Mouse (Mus musculus): ENCODE data around the gene Mgmt.

The Mgmt gene

GRCm38 (mm10) chr7:136912901-136913300, 18.5 kb downstream of the Mgmt start:
- DNase-seq (ENCODE audit: low spot score) = no peak

DNA sequence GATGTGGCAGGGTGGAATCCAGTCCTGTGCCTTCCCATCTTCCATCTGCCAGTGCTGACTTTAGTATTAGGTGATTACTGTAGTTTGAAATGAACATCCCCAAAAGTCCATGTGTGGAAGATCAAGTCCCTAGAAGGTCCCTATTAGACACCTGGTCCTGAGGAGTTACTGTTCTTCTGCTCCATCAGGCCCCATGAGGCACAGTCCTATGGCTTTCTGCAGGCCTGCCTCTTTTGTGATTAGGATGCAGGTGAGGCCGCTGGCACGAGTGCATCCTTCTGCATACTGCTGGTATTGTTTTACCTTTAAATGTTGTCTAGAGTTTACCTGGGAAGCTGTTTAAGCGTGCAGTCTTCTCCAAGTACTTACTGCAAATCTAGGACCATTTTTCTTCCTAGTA, 21.6 kb downstream of the Mgmt start:
- DNase-seq (ENCODE audit: low spot score) = no peak

DNA sequence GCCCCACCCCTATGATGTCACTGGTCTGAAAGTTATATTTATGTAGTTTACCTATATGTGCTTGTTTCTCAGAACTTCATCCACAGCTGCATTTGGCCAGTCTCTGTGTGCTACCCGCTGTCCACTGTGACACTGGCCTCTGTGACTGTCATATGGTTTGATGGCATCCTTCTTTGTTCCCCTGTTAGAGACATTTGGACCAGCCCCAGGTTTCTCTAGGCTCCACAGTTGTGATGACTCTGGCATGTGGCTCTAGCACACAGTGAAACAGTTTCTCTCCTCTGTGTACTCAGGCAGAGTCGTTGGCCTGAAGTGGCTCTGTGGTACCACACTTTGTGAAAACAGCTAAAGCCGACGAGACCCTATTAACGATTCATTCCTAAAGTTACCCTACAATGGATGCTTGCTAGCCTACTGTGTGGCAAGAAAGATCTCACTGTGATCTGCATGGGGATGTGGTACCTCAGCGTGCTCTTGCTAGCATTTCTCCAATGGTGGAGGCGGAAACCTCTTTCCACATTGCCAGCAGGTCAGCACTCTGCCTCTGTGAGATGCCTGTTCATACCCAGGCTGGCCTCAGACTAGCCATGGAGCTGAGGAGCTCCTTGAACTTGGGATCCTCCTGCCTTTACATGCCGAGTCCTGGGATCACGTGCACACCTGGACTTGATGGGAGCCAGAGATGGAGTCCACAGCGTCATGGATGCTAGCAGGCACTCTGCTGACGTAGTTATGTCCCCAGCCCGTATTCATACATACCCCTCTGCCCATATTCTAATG, 26.8 kb downstream of the Mgmt start:
- no peak for DNase-seq (ENCODE audit: low spot score)

GRCm38 (mm10) chr7:136922230-136922629, 27.8 kb downstream of the Mgmt start:
- no peak for DNase-seq (ENCODE audit: low spot score)

- DNase-seq (ENCODE audit: low spot score) = no peak
These were observed 30.3 kb downstream of the Mgmt start for GRCm38 (mm10) chr7:136924610-136925260.

GRCm38 (mm10) chr7:136926178-136926577, 31.8 kb downstream of the Mgmt start:
- DNase-seq (ENCODE audit: low spot score) = no peak

DNA sequence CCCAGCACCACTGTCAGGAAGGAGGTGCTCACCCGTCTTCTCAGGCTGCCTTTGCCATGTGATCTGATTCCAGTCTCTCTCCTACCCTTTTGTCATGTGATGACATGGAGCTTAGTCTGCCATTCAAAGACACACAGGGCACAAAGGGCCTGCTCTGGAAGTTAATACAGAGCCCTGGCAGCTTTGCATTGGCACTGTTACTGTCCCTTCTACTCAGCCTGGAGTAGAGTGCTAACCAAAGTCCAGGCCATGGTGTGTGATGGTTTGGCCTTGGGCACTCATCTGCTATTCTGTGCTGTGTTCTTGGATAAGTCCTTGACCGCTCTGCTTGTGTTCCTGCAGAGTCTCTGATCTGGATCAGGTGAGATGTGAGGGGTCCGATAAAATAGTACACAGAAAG, 36.0 kb downstream of the Mgmt start:
- no peak for DNase-seq (ENCODE audit: low spot score)

DNA sequence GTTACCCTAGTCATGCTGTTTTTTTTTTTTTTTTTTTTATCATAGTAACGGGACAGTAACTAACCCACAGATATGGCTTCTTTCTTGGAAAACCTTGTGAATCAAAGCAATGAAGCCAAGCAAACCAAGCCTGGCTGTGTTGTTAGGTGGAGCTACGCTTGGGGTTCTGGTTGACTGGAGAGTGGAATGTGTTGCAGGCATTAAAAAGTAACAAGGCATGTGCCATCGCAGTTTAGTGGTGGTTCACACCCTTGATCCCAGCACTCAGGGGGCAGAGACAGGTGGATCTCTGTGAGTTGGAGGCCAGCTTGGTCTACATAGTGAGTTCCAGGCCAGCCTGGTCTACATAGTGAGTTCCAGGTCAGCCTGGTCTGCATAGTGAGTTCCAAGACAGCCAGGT, 39.0 kb downstream of the Mgmt start:
- DNase-seq (ENCODE audit: low spot score) = no peak

DNA sequence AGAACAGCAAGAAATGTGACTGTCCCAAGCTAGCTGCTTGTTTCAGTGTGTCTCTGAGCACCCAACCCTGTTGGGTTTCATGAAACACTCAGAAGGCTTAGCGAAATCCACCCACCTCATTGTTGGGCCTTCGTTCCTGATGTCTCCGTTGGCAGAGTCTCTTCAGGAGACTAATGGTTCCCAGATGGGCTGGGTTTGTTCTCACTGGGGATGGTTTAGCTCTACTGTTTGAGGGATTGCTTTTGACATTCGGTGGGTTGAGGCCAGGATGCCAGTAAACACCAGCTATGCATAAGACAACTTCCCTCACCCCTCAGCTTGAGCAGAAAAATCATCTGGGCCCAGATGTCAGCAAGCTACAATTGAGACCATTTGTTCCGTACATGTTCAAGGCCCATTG, 39.9 kb downstream of the Mgmt start:
- DNase-seq (ENCODE audit: low spot score) = no peak

- no peak for DNase-seq (ENCODE audit: low spot score)
These were observed 40.4 kb downstream of the Mgmt start for GRCm38 (mm10) chr7:136934784-136935183.

- no peak for DNase-seq (ENCODE audit: low spot score)
These were observed 44.0 kb downstream of the Mgmt start for GRCm38 (mm10) chr7:136938371-136938770.

DNA sequence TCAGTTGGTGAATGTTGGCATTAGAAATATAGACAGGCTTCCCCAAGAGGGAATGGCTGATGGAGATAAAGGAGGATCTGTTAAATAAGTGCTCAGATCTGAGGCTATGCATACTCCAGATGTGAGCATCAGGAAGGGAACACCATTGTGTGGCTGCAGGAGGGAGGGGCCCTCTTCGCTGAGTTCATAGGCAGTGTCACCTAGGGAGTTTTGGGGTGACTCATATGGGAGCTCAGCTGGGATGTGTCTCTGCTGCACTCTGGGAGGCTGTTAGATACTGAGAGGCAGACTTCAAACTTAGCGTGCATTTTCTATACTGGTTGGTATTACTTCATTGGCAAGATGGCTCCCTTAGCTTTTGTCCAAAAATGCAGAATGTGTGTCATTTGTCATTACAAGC, 48.0 kb downstream of the Mgmt start:
- no peak for DNase-seq (ENCODE audit: low spot score)

DNA sequence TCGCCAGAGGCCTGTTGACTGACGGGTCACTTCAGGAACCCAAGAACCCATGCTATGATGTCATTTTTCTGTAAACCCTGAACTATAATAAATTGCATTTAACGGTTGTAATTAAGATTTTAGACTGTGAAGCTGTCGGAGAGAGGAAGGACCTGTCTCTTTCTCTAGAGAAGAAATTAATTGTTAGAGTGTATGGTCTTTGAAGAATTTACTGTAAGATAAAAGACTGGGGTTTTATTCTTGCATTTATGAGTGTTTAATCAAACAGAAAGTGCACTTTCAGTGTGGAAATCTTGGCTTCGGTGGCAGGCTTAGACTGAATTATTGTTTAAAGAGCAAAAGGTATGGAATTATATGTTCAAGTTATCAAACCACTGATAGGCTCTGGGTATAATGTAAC, 49.5 kb downstream of the Mgmt start:
- no peak for DNase-seq (ENCODE audit: low spot score)

GRCm38 (mm10) chr7:136945697-136946096, 51.3 kb downstream of the Mgmt start:
- no peak for DNase-seq (ENCODE audit: low spot score)

- no peak for DNase-seq (ENCODE audit: low spot score)
These were observed 51.7 kb downstream of the Mgmt start for GRCm38 (mm10) chr7:136946131-136946530.

DNA sequence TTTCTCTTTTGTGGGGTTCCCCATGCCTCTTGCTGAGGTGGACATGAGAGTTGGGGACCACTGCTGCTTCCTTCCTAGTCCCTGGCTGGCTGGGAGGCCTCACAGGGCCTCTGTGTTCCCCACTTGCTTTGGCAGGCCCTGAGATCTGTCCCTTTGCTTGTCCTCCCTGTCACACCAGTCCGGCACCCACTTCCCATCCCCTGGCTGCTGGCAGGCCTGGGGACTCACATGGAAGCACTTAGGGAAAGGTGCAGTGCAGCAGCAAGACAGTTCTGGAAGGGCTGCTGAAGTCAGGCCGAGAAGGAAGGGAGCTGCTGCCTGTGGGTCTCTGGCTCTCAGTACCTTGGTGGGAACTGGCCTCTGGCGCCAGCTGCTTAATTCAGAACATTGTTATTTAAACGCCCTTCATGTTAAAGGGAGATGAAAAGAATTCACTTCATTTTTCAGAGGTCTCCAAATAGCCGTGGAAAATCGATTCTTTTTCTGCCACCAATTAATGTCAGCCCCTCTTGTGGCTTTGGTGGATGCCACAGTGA, 53.9 kb downstream of the Mgmt start:
- no peak for DNase-seq (ENCODE audit: low spot score)

DNA sequence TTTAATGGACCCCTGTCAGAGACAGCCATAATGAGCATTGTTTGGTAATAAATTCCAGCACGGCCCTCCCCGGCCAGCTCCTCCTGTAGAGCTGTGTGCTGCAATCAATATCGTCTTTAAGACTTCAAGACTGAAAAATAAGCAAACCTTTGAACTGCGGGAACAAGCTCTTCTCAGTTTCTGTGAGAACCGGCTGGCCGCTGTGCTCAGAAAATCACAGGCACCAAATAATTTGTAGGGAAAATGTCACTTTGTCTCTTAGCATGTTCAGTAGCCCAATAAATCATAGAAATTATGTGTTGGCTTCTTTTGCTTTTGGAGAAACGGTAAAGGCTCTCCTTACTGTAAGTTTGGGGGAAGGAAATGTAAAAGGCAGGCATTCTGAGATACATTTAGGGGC, 58.2 kb downstream of the Mgmt start:
- no peak for DNase-seq (ENCODE audit: low spot score)

- DNase-seq (ENCODE audit: low spot score) = no peak
These were observed 58.8 kb downstream of the Mgmt start for GRCm38 (mm10) chr7:136953251-136953650.

- DNase-seq (ENCODE audit: low spot score) = no peak
These were observed 77.9 kb downstream of the Mgmt start for GRCm38 (mm10) chr7:136972361-136972760.

- no peak for DNase-seq (ENCODE audit: low spot score)
These were observed 80.6 kb downstream of the Mgmt start for GRCm38 (mm10) chr7:136975001-136975400.

GRCm38 (mm10) chr7:136997456-136997855, 103.0 kb downstream of the Mgmt start:
- no peak for DNase-seq (ENCODE audit: low spot score)

DNA sequence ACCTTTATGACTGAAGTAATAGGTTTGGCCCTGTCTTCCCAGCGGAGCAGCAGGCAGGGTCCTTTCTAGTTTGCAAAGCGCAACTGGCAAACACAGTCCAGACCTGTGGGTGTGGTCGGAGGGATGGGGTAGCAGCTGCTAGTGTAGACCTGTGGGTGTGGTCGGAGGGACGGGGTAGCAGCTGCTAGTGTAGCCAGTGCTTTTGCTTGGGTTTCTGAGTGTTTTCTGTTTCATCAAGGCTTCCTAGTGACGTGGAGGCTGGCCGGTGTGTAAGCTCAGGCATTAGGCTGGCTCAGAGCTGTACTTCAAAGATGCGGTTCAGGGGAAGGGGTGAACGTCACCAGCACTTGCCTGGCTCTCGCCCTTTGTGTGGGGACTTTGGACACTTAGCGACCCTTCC, 106.3 kb downstream of the Mgmt start:
- no peak for DNase-seq (ENCODE audit: low spot score)

DNA sequence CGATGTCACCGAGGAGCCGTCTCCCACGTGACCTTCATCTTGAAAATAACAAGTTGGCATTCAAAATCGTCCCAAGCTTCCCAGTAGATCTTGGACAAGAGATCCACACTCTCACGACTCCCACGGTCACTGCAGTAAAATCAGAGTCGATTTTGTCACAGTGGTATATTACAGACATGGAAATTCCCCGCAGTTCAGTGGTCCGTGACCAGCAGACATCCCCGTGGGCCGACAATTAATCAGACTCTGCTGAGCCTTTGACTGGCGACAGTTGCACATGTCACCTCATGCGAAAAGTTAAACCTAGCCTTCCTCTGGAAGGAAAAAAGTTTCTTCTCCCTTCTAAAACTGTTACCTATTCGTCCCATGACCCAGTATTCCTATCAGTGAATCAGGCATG, 106.8 kb downstream of the Mgmt start:
- DNase-seq (ENCODE audit: low spot score) = no peak

- no peak for DNase-seq (ENCODE audit: low spot score)
These were observed 107.4 kb downstream of the Mgmt start for GRCm38 (mm10) chr7:137001783-137002182.
